Mouse (Mus musculus) MEL (cell line): ENCODE data around the gene Cc2d1a. TPM values are rescaled to one million over a fixed set of nuclear protein-coding genes. Genes with fewer than 3 reads are reported as not detected.

Source experiments
- DNase-seq: peaks from one replicate; pipeline ENCODE4 v3.0.0; 2011; ENCODE audit warnings: low read depth, low spot score
- H3K27ac ChIP-seq: 2 replicates; pipeline ENCODE4 v1.5.1; 2012; ENCODE audit warnings: low read depth, mild to moderate bottlenecking, control low read depth, low read length, moderate library complexity; ENCODE audit not compliant: control insufficient read depth
- H3K27me3 ChIP-seq, 2 experiments: fragments of 150-350 bp in 1 of 2; sonication (generic) in 1 of 2; 2 replicates each; pipeline ENCODE4 v1.6.1; 2012; ENCODE audit warnings: low read length in 2 of 2, mild to moderate bottlenecking in 2 of 2, improper control_type of control experiment in 1 of 2, moderate library complexity in 1 of 2; ENCODE audit not compliant: insufficient read depth in 2 of 2, control insufficient read depth in 1 of 2
- H3K36me3 ChIP-seq, 2 experiments: 2 replicates each; pipeline ENCODE4 v1.6.1; 2012 to 2014; ENCODE audit warnings: low read length in 2 of 2, improper control_type of control experiment in 1 of 2, inconsistent platforms in 1 of 2, mild to moderate bottlenecking in 1 of 2; ENCODE audit not compliant: insufficient read depth in 2 of 2, control insufficient read depth in 1 of 2
- H3K4me1 ChIP-seq, 2 experiments: fragments of 150-350 bp in 1 of 2; sonication (generic) in 1 of 2; 2 replicates each; pipeline ENCODE4 v1.6.1; 2012; ENCODE audit warnings: low read length in 2 of 2, improper control_type of control experiment in 1 of 2, mild to moderate bottlenecking in 1 of 2; ENCODE audit not compliant: insufficient read depth in 2 of 2, control insufficient read depth in 1 of 2
- H3K4me3 ChIP-seq, 2 experiments: fragments of 150-350 bp in 1 of 2; sonication (generic) in 1 of 2; 2 replicates each; pipeline ENCODE4 v1.5.1; 2012; ENCODE audit warnings: low read depth in 2 of 2, low read length in 2 of 2, mild to moderate bottlenecking in 2 of 2, moderate library complexity in 2 of 2, control low read depth in 1 of 2, improper control_type of control experiment in 1 of 2; ENCODE audit not compliant: control insufficient read depth in 1 of 2, insufficient read depth in 1 of 2
- H3K79me2 ChIP-seq: 2 replicates; pipeline ENCODE4 v1.6.1; 2012; ENCODE audit warnings: mild to moderate bottlenecking, low read length, moderate library complexity; ENCODE audit not compliant: control insufficient read depth, poor library complexity, insufficient read depth
- H3K9ac ChIP-seq: 2 replicates; pipeline ENCODE4 v1.6.1; 2012; ENCODE audit warnings: low read depth, mild to moderate bottlenecking, control low read depth, low read length, moderate library complexity; ENCODE audit not compliant: control insufficient read depth, poor library complexity, severe bottlenecking
- H3K9me3 ChIP-seq: fragments of 150-350 bp; sonication (generic); replicated peaks from 2 replicates; pipeline ENCODE4 v1.6.1; 2012; ENCODE audit warnings: mild to moderate bottlenecking, low read length, improper control_type of control experiment, moderate library complexity; ENCODE audit not compliant: insufficient read depth
- CHD1 ChIP-seq: IDR thresholded peaks from 2 replicates; pipeline ENCODE4 v1.6.1; 2012; ENCODE audit warnings: low read depth, mild to moderate bottlenecking, inconsistent platforms, low read length, improper control_type of control experiment
- CTCF ChIP-seq, 3 experiments: IDR thresholded peaks in 2 of 3; conservative IDR thresholded peaks in 1 of 3; 2 replicates each; pipeline ENCODE4 v1.5.1; 2011 to 2012; ENCODE audit warnings: low read length in 3 of 3, low read depth in 2 of 3, mild to moderate bottlenecking in 2 of 3, improper control_type of control experiment in 1 of 3, inconsistent platforms in 1 of 3, mixed read lengths in 1 of 3, moderate library complexity in 1 of 3; ENCODE audit not compliant: control insufficient read depth in 1 of 3, insufficient read depth in 1 of 3, poor library complexity in 1 of 3, severe bottlenecking in 1 of 3
- E2F4 ChIP-seq: IDR thresholded peaks from 2 replicates; pipeline ENCODE4 v1.6.1; 2011; ENCODE audit warnings: low read depth, low read length, improper control_type of control experiment, borderline replicate concordance
- ETS1 ChIP-seq: IDR thresholded peaks from 2 replicates; pipeline ENCODE4 v1.6.1; 2012; ENCODE audit warnings: low read depth, mild to moderate bottlenecking, inconsistent platforms, low read length, improper control_type of control experiment, moderate library complexity
- GABPA ChIP-seq: IDR thresholded peaks from 2 replicates; pipeline ENCODE4 v1.6.1; 2012; ENCODE audit warnings: low read depth, mild to moderate bottlenecking, inconsistent platforms, low read length, improper control_type of control experiment, moderate library complexity
- GATA1 ChIP-seq: IDR thresholded peaks from 2 replicates; pipeline ENCODE4 v1.6.1; 2011; ENCODE audit warnings: low read depth, low read length, improper control_type of control experiment
- HCFC1 ChIP-seq: IDR thresholded peaks from 2 replicates; pipeline ENCODE4 v1.6.1; 2012; ENCODE audit warnings: low read depth, mild to moderate bottlenecking, inconsistent platforms, low read length, improper control_type of control experiment, moderate library complexity
- KAT2A ChIP-seq: conservative IDR thresholded peaks from 2 replicates; pipeline ENCODE4 v1.6.1; 2012; ENCODE audit warnings: low read depth, low read length, improper control_type of control experiment, inconsistent platforms
- MAFK ChIP-seq: IDR thresholded peaks from 2 replicates; pipeline ENCODE4 v1.6.1; 2011; ENCODE audit warnings: low read depth, mild to moderate bottlenecking, low read length, improper control_type of control experiment, borderline replicate concordance
- MAZ ChIP-seq: IDR thresholded peaks from 2 replicates; pipeline ENCODE4 v1.6.1; 2012; ENCODE audit warnings: low read depth, mild to moderate bottlenecking, inconsistent platforms, low read length, improper control_type of control experiment
- MEF2A ChIP-seq: IDR thresholded peaks from 2 replicates; pipeline ENCODE4 v1.6.1; 2014; ENCODE audit warnings: low read depth, mild to moderate bottlenecking, inconsistent platforms, low read length, improper control_type of control experiment; ENCODE audit not compliant: poor library complexity, insufficient replicate concordance, severe bottlenecking; ENCODE audit errors: extremely low read depth
- MXI1 ChIP-seq: IDR thresholded peaks from 2 replicates; pipeline ENCODE4 v1.6.1; 2011; ENCODE audit warnings: mild to moderate bottlenecking, low read depth, low read length, improper control_type of control experiment
- RCOR1 ChIP-seq: IDR thresholded peaks from 2 replicates; pipeline ENCODE4 v1.6.1; 2012; ENCODE audit warnings: low read depth, mild to moderate bottlenecking, inconsistent platforms, low read length, improper control_type of control experiment
- SIN3A ChIP-seq: IDR thresholded peaks from 2 replicates; pipeline ENCODE4 v1.6.1; 2012; ENCODE audit warnings: low read length, improper control_type of control experiment, inconsistent platforms
- SMC3 ChIP-seq: IDR thresholded peaks from 2 replicates; pipeline ENCODE4 v1.6.1; 2011; ENCODE audit warnings: low read depth, low read length, improper control_type of control experiment
- TAL1 ChIP-seq: IDR thresholded peaks from 2 replicates; pipeline ENCODE4 v1.6.1; 2012; ENCODE audit warnings: mild to moderate bottlenecking, inconsistent platforms, low read length, moderate library complexity, mixed read lengths
- TBP ChIP-seq: IDR thresholded peaks from 2 replicates; pipeline ENCODE4 v1.8.0; 2011; ENCODE audit warnings: low read depth, low read length, improper control_type of control experiment
- UBTF ChIP-seq: IDR thresholded peaks from 2 replicates; pipeline ENCODE4 v1.6.1; 2012; ENCODE audit warnings: low read depth, mild to moderate bottlenecking, inconsistent platforms, low read length, improper control_type of control experiment, moderate library complexity, borderline replicate concordance; ENCODE audit not compliant: insufficient read depth
- USF1 ChIP-seq: IDR thresholded peaks from 2 replicates; pipeline ENCODE4 v1.6.1; 2014; ENCODE audit warnings: low read depth, mild to moderate bottlenecking, inconsistent platforms, low read length, improper control_type of control experiment, moderate library complexity
- USF2 ChIP-seq, 2 experiments: IDR thresholded peaks; 2 replicates each; pipeline ENCODE4 v1.6.1; 2011 to 2012; ENCODE audit warnings: improper control_type of control experiment in 2 of 2, low read length in 2 of 2, borderline replicate concordance in 1 of 2, inconsistent platforms in 1 of 2, low read depth in 1 of 2, mild to moderate bottlenecking in 1 of 2; ENCODE audit not compliant: insufficient read depth in 1 of 2
- ZKSCAN1 ChIP-seq: IDR thresholded peaks from 2 replicates; pipeline ENCODE4 v1.6.1; 2012; ENCODE audit warnings: low read depth, mild to moderate bottlenecking, inconsistent platforms, low read length, improper control_type of control experiment, moderate library complexity
- ZMIZ1 ChIP-seq: IDR thresholded peaks from 2 replicates; pipeline ENCODE4 v1.6.1; 2012; ENCODE audit warnings: low read depth, mild to moderate bottlenecking, inconsistent platforms, low read length, improper control_type of control experiment, moderate library complexity
- polyA plus RNA-seq, 2 experiments: library from polyadenylated mRNA; stranded (reverse) in 1 of 2; unstranded in 1 of 2; fragments of >175 nt in 1 of 2; fragments of >200 nt in 1 of 2; gene quantifications; 2 replicates each; pipeline versions ENCODE4 v1.2.1 to v1.2.4; 2012; ENCODE audit warnings: low replicate concordance in 2 of 2, low read depth in 1 of 2; ENCODE audit not compliant: insufficient read length in 2 of 2, insufficient read depth in 1 of 2, missing spikeins in 1 of 2
- total RNA-seq: library from RNA; depleted of rRNA; stranded (reverse); fragments of 300-350 nt; gene quantifications from 2 replicates; pipeline ENCODE4 v1.2.3, GENCODE M21; 2012

Gene Cc2d1a
- total and polyA plus RNA-seq, 3 experiments = 9.1 to 18.7 TPM; not detected in 1

DNA sequence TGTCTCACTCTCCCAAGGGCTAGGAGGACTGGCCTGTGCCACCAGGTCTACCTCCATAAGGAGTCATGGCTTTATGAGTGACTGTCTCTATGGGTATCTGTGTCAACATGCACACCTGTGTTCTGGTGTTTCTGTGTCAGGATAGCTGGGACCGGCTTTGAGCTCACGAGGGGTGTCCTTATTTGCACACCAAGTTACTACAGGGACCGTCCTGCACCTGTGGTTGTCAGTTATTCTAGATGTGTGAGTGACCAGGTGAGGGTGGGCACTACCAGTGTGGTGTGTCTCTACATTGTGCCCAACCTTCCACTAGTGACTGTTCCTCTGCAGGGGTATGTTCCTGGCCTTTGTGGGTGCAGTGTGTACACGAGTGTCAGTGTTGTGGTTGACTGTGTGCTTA is 35.1 kb upstream of the Cc2d1a start:
- no peak for TF ChIP-seq TAL1
- TF ChIP-seq KAT2A = no peak
- TF ChIP-seq ETS1 = no peak
- TF ChIP-seq SIN3A = no peak
- no peak for TF ChIP-seq MEF2A
- TF ChIP-seq HCFC1 = no peak
- TF ChIP-seq, all 39 proteins: peak for 0
- Histone ChIP-seq H3K4me1 (peaks cover 2 to 11% of the 10 kb centered on the region in 2 experiments; a peak in 3 of 4 replicates), H3K9me3 (no peaks in the 10 kb centered on the region), H3K4me3 (peak overlapping the region; percentile 75 to 97), H3K27ac (no peak overlapping the region), H3K27me3 (no peaks in the 10 kb centered on the region), H3K36me3 (no peaks in the 10 kb centered on the region), H3K9ac (peak overlapping the region; percentile 87), H3K79me2 (peaks cover 8% of the 10 kb centered on the region; the same call in 1 of the 2 replicates)
- no peak for DNase-seq

DNA sequence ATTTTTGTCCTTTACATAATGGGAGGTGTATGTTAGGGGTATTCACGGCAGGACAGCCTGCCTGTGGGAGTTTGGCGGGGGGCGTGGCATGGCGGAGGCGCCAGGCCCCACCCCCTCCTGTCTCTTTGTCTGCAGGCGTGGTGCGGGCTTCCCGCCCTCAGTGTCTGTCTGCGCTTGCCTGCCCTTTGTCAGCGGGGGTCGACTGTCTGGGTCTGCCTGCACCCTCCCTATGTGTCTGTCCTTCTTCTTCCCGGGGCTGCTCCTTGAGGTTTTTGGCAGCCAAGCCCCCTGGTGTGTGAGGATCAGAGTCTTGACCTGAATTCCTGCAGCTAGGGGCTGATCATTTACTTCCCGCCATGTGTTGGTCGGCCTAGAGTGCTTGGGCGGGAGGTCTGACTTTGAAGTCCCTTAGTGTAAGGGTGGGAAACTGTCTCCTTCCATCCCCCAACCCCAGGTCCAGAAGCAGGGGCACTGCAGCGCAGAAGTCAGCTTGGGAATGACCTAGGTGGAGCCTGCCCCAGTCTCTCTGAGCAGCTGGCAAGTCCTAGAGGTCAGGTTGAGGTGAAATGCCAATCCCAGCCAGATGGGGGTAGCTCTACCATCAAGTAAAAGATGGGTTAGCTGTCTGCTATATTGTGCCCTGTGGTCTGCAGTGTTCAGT is 32.9 kb upstream of the Cc2d1a start:
- no peak for DNase-seq
- H3K4me1 ChIP-seq = peaks cover 2 to 11% of the 10 kb centered on the region in 2 experiments; a peak in 3 of 4 replicates
- no peaks in the 10 kb centered on the region for H3K9me3 ChIP-seq
- no peaks in the 10 kb centered on the region for H3K27me3 ChIP-seq
- H3K79me2 ChIP-seq = peaks cover 8% of the 10 kb centered on the region; the same call in 1 of the 2 replicates
- TF ChIP-seq MAZ = no peak
- TF ChIP-seq KAT2A = no peak
- no peak for TF ChIP-seq MAFK
- TF ChIP-seq UBTF = no peak
- no peak for TF ChIP-seq ZMIZ1
- no peak for TF ChIP-seq CTCF (IDR thresholded peaks at IDR 0.05 in 2 of 3, conservative IDR thresholded peaks at IDR 0.05 in 1 of 3; ENCODE audit: control insufficient read depth in 1 of 3, insufficient read depth in 1 of 3, low read depth in 2 of 3, low read length in 3 of 3, poor library complexity in 1 of 3, severe bottlenecking in 1 of 3)
- TF ChIP-seq TBP = no peak
- no peak for TF ChIP-seq MEF2A
- TF ChIP-seq USF2 (IDR thresholded peaks at IDR 0.05; ENCODE audit: borderline replicate concordance in 1 of 2, insufficient read depth in 1 of 2, low read depth in 1 of 2, low read length in 2 of 2) = no peak
- TF ChIP-seq GATA1 = no peak
- no peak for TF ChIP-seq ZKSCAN1
- no peak for TF ChIP-seq SMC3
- no peak for TF ChIP-seq E2F4
- no peak for TF ChIP-seq USF1
- TF ChIP-seq RCOR1 = no peak
- TF ChIP-seq GABPA = no peak
- no peak for TF ChIP-seq SIN3A
- TF ChIP-seq MXI1 = no peak
- no peak for TF ChIP-seq CHD1
- no peak overlapping the region for H3K27ac ChIP-seq
- no peak overlapping the region for H3K4me3 ChIP-seq
- no peak overlapping the region for H3K9ac ChIP-seq
- no peaks in the 10 kb centered on the region for H3K36me3 ChIP-seq
